Mouse (Mus musculus) left cerebral cortex, postnatal 10 days (tissue): ENCODE data around the gene Adgre5. TPM values are rescaled to one million over a fixed set of nuclear protein-coding genes. Genes with fewer than 3 reads are reported as not detected.

Source experiments
- DNase-seq, 2 experiments: peaks; one replicate each; pipeline ENCODE4 v3.0.0; 2021 to 2022; ENCODE audit warnings: low spot score in 2 of 2, mixed read lengths in 1 of 2; ENCODE audit errors: extremely low spot score in 1 of 2
- intact Hi-C: fragments of 180-260 bp; cut with DNase I; formaldehyde crosslinking; loops from one replicate; pipeline ENCODE4 v1.15.1; 2025
- total RNA-seq, 2 experiments: library from RNA; stranded (reverse); gene quantifications; 2 replicates each; pipeline ENCODE4 v1.2.3; 2021

Gene Adgre5
- total RNA-seq, 2 experiments from 2014 or later: 11.4 to 11.7 TPM

DNA sequence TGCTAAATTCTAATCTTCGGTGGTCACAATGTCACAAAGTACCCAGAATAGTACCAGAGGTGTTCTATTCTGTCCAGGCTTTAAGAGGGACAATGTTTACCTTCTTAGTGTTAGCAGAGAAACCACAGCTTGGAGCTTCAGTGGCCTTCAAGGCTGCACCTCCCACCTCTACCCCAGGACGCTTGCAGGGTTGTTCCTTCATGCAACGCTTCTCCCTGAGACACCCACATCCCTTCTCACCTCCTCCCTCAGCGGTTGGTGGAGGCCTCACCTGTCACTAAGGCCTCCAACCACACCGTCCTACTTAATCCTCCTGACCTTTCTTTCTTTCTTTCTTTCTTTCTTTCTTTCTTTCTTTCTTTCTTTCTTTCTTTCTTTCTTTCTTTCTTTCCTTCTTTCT is 17.2 kb upstream of the Adgre5 start:
- no peak for DNase-seq
- intact Hi-C loops: no loop called here

DNA sequence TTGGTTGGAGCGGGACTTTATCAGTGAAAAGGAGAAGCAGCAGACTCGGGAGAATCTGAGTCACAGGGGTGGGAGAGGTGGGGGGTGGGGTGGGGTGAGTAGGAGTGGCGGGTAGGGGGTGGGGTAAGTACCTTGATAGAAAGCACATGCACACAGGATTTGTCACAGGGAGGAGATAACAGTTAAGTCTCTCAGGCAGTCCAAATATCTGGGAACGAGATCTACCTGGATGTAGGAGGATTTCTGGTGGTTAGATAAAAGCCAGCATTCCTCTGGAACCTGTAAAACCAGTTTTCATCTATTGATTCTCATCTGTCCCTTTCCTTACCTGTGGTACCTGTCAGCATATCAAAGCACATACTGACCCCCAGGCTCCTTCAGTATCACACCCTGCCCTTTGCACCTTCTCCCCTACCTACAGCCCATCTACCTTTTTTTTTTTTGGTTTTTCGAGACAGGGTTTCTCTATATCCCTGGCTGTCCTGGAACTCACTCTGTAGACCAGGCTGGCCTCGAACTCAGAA is 16.0 kb upstream of the Adgre5 start:
- intact Hi-C loops: no loop called here
- no peak for DNase-seq

- intact Hi-C loops: no loop called here
- DNase-seq: no peak
Measured at GRCm38 (mm10) chr8:83756273-83756672, 15.1 kb upstream of the Adgre5 start.

- DNase-seq: no peak
- intact Hi-C loops: no loop called here
Measured at GRCm38 (mm10) chr8:83754149-83754548, 13.0 kb upstream of the Adgre5 start.

DNA sequence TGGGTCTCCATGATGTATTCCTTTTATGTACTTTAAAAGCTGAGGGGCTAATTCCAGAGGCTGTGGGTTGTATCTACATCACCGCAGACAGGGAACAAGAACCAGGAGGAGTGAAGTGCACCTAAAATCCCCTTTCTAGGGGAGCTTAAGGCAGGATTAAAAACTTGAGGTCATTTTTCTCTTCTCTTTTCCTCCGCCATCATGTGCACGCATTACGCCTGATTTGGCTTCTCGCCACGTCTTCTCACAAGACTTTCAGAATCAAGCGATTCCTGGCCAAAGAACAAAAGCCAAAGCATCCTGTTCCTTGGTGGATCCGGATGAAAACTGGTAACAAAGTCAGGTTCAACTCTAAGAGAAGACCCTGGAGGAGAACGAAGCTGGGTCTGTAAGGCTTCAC is 8.1 kb upstream of the Adgre5 start:
- DNase-seq: peak in 1 of 2 experiments; percentile 58
- intact Hi-C loops: no loop called here

GRCm38 (mm10) chr8:83748708-83749107 is 7.6 kb upstream of the Adgre5 start:
- peak in 1 of 2 experiments; percentile 53 for DNase-seq
- intact Hi-C loops: no loop called here

DNA sequence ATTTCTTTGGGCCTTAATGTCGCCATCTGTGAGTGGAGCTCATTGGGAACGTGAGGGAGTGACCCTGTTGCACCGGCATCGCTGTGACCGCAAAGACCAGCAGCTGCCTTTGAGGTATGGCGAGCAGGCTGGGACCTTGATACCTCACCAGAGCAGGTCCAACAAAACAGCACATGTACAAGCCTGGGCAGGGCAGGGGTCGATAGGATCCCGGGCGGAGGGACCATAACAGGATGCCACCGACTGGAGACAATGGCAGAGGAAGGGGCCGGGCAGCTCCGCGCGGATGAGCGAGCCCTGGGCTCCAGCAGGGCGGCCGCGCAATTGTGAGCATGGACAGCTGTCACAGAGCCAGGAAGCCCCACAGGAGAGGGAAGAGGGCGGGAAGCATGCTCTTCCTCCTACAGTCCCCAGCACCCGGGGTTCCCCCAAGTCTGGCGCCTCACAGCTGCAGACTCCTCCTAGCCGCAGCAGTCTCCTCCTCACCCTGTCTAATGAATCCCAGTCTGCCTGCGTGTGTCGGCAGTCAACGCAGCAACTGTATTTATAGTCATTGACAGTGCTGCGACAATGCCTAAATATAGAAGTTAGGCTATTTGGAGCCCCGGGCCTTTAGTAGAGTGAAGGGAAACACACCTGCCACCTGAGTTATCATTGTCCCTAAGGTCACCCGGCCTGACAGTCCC is 6.7 kb upstream of the Adgre5 start:
- intact Hi-C loops: no loop called here
- DNase-seq: peak; percentile 27 to 91

- no peak for DNase-seq
- intact Hi-C loops: no loop called here
Measured at GRCm38 (mm10) chr8:83744070-83744469, 2.9 kb upstream of the Adgre5 start.

DNA sequence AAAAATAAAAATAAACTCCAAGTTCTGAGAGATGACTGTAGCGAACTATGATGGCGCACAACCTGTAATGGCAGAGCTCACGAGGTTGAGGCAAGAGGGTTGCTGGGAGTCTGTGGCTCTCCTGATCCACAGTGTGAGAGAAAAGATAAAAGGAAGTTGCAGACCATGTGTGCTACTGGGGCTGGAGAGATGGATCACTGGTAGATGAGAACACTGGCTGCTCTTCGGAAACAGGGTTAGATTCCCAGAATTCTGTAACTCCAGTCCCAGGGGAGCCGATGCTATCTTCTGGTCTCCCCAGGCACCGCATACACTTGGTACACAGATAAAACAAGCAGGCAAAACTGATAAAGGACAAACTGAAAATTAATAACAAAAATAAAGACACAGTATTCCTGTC is 1.8 kb upstream of the Adgre5 start:
- no peak for DNase-seq
- intact Hi-C loops: no loop called here

DNA sequence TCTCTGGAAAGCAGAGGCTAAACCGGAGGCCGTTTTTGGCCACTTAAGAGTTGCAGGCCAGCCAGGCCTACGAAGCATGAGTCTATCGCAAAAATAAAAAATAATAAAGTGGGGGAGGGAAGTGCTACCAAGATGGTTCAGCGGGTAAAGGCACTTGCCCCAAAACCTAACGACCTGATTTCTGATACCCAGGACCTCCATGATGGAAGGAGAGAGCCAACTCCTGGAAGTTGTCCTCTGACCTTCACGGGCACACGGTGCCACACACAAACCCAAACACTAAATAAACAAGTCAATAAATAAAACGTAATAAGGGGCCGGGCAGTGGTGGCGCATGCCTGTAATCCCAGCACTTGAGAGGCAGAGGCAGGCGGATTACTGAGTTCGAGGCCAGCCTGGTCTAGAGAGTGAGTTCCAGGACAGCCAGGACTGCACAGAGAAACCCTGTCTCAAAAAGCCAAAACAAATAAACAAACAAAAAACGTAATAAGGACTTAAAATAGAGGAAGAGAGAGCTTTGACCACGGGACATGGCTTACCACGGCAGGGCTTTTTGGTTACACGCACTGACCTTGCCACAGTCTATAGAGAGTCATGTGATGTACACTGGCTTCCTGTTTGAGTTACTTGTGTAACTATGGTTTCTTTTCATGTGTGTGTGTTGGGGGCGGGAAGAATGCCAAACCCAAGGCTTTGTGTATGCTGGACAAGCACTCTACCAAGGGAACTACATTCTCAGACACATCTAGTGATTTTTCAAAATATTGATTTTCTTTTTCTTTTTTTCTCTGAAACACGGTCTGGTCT is 926 bp upstream of the Adgre5 start:
- DNase-seq: peak in 1 of 2 experiments; percentile 37
- intact Hi-C loops: no loop called here

DNA sequence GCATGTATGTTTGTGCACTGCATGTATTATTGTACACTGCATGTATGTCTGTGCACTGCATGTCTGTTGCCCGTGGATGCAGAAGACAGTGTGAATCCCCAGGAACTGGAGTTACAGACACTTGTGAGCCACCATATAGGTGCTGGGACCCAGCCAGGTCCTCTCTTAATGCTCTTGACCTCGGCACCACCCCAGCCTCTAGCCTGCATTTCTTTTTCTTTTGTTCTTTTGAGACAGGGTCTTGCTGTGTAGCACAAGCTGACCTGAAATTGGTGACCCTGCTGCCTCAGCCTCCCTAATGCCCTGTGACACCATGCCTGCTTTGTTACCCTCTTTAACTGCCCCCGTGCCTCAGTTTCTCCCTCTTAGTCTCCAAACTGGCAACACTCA is 545 bp downstream of the Adgre5 start:
- no peak for DNase-seq
- intact Hi-C loops: no loop called here

DNA sequence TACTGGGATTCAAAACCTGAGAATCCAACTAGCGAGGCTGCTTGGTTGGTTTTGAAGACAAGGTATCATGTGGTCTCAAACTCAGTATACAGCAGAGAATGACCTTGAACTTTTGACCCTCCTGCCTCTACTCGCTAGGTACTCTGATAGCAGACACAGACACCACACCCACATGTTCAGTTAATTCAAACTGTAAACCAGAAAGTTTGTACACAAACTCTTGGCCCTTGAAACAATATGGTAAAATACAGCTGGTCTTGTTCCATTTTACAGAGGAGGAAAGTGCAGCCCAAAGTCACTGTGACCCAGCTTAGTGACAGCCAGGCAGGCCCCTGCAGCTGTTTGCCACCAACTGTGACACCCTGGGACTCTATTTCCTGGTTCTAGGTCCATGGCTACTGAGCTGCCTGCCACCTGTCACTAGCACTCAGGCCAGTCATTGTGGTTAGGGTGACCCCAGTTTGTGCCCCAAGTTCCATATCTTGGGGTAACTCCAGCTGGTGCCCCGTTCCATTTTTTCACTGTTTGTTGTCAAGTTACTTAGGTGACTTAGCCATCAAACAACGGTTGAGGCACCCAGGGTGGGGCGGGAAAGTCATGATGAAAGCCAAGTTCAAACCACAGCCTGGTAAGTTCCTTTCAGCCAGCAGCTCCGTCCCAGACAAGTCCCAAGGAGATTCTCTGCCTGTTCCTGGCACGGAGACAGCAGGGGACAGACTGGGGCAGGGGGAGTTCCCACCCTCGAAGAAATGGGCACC is 1.2 kb downstream of the Adgre5 start:
- peak in 1 of 2 experiments; percentile 33 for DNase-seq
- intact Hi-C loops: no loop called here

- intact Hi-C loops: no loop called here
- DNase-seq: peak in 1 of 2 experiments; percentile 51
Measured at GRCm38 (mm10) chr8:83738949-83739710, 2.0 kb downstream of the Adgre5 start.

GRCm38 (mm10) chr8:83737852-83738562 is 3.1 kb downstream of the Adgre5 start:
- DNase-seq: peak in 1 of 2 experiments; percentile 86

DNA sequence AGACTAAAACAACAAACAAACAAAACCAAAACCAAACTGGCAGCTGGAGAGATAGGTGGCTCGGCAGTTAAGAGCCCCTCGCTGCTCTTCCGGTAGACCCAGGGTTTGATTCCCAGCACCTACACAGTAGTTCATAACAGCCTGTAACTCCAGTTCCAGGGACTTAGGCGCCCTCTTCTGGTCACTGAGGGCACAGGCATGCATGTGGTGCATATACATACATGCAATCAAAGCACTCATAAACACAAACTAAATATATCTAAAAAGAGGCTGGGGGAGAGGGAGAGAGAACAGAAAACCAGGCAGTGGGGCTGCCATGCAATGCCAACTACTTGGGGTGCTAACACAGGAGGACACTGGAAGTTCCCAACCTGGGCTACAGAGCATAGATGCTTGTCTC is 3.8 kb downstream of the Adgre5 start:
- DNase-seq: no peak
- intact Hi-C loops: no loop called here

More at GRCm38 (mm10) chr8:83737852-83738562, 3.1 kb downstream of the Adgre5 start:
- intact Hi-C loops: no loop called here

DNA sequence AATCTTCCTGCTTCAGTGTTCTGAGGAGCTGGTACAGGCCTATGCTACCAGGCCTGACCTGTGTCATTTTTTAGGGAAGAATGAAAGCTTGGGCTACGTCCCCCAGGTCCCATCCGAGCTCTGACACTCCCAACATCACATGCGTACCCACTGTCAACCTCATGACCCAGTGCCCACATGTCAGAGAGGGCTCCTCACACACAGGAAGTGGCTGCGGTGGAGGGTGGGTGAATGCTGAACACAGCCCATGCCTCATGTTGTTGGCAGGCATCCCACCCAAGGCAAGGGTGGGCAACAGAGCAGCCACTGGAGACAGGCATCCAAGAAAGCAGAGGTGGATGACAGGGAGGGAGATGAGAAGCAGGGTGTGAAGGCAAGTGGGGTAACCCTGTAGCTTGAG is 4.4 kb downstream of the Adgre5 start:
- no peak for DNase-seq
- intact Hi-C loops: no loop called here

DNA sequence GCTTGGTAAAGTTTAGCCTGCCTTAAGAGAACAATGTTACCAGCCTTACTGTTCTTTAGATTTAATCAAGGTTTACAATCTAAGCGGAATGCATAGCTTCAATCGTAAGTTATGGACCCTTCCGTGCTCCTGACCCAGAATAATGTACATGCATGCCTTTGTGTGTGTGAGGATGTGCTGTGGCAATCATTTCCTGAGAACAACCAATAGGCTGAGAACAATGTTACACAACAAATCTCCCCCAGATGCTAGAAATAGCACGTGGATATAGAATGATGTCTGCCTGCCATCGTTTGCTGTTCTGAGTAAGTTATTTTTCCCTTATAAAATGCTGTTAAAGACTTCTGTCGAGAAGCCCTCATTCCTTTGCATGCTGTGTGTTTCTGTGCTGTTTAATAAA is 8.2 kb downstream of the Adgre5 start:
- intact Hi-C loops: no loop called here
- no peak for DNase-seq

- intact Hi-C loops: no loop called here
- DNase-seq: no peak
Measured at GRCm38 (mm10) chr8:83731906-83732305, 9.2 kb downstream of the Adgre5 start.
